Mouse (Mus musculus) thymus, adult 18-20 months (tissue): Measurements from ENCODE around the gene Ltf.

Experiments
- DNase-seq, 2 experiments: peaks; one replicate each; pipeline ENCODE4 v3.0.0; 2022; ENCODE audit warnings: mixed read lengths in 2 of 2

Gene Ltf

GRCm38 (mm10) chr9:111042266-111042665 is 23.2 kb downstream of the Ltf start:
- no peak for DNase-seq

- no peak for DNase-seq
Measured at GRCm38 (mm10) chr9:111046222-111046621, 27.2 kb downstream of the Ltf start.

- DNase-seq: no peak
Measured at GRCm38 (mm10) chr9:111047266-111047665, 28.2 kb downstream of the Ltf start.

- no peak for DNase-seq
Measured at GRCm38 (mm10) chr9:111048452-111048851, 29.4 kb downstream of the Ltf start.

- no peak for DNase-seq
Measured at GRCm38 (mm10) chr9:111054923-111055322, 35.9 kb downstream of the Ltf start.

GRCm38 (mm10) chr9:111055800-111056518 is 36.9 kb downstream of the Ltf start:
- no peak for DNase-seq

- DNase-seq: no peak
Measured at GRCm38 (mm10) chr9:111056519-111056797, 37.4 kb downstream of the Ltf start.

GRCm38 (mm10) chr9:111056798-111057543 is 37.9 kb downstream of the Ltf start, which contains the start of gene Ccrl2:
Gene Ccrl2, minus strand, starts transcription at chr9:111057519.
- DNase-seq: no peak

- no peak for DNase-seq
Measured at GRCm38 (mm10) chr9:111057544-111058370, 38.7 kb downstream of the Ltf start.

- no peak for DNase-seq
Measured at GRCm38 (mm10) chr9:111058943-111059556, 40.0 kb downstream of the Ltf start.

- DNase-seq: no peak
Measured at GRCm38 (mm10) chr9:111062840-111063239, 43.8 kb downstream of the Ltf start.

- DNase-seq: no peak
Measured at GRCm38 (mm10) chr9:111067052-111067451, 48.0 kb downstream of the Ltf start.

- DNase-seq: peak in 1 of 2 experiments; percentile 13
Measured at GRCm38 (mm10) chr9:111070546-111070961, 51.5 kb downstream of the Ltf start.

GRCm38 (mm10) chr9:111072175-111072574 is 53.1 kb downstream of the Ltf start:
- DNase-seq: no peak

GRCm38 (mm10) chr9:111072971-111073370 is 53.9 kb downstream of the Ltf start:
- no peak for DNase-seq

- no peak for DNase-seq
Measured at GRCm38 (mm10) chr9:111077745-111078144, 58.7 kb downstream of the Ltf start.

- DNase-seq: no peak
Measured at GRCm38 (mm10) chr9:111080801-111081200, 61.7 kb downstream of the Ltf start.

GRCm38 (mm10) chr9:111081765-111082164 is 62.7 kb downstream of the Ltf start:
- DNase-seq: no peak

GRCm38 (mm10) chr9:111085329-111085728 is 66.3 kb downstream of the Ltf start:
- no peak for DNase-seq

- no peak for DNase-seq
Measured at GRCm38 (mm10) chr9:111086137-111086536, 67.1 kb downstream of the Ltf start.

- no peak for DNase-seq
Measured at GRCm38 (mm10) chr9:111086995-111087606, 68.0 kb downstream of the Ltf start.

- DNase-seq: no peak
Measured at GRCm38 (mm10) chr9:111087960-111088359, 68.9 kb downstream of the Ltf start.

- no peak for DNase-seq
Measured at GRCm38 (mm10) chr9:111088886-111089285, 69.8 kb downstream of the Ltf start.
